Mouse (Mus musculus): Measurements from ENCODE around the gene Sobp. TPM values are rescaled to one million over a fixed set of nuclear protein-coding genes. Genes with fewer than 3 reads are reported as not detected.

Sobp gene
- polyA plus RNA-seq, 1 experiment = 0.36 TPM

DNA sequence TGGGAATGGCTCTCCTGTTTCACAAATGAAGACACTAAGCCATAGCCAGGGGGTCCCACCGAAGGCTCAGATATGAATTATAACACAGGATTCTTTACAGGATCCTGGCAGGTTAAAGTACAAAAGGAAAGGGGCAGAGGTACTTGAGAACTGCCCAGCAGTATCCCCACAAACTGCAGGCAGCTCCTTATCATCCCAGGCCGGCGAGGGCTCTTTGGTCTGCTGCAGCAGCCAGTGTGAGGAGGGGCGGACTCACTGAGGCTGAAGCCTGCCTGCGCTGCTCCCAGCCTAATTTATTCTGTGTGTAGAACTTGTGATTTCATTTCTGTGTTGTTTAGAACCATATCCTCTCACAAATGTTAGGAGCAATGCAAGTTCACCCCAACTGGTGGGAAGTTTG lies 79.8 kb downstream of the Sobp start:
- Histone ChIP-seq H3K36me3 (ENCODE audit: control insufficient read depth, insufficient read depth, low read length, poor library complexity, severe bottlenecking) (no peaks in the 10 kb centered on the region), H3K4me1 (ENCODE audit: control insufficient read depth, insufficient read depth, low read length) (no peaks in the 10 kb centered on the region), H3K9ac (ENCODE audit: low read depth, poor library complexity, severe bottlenecking) (no peak overlapping the region), H3K4me3 (ENCODE audit: low read depth, low read length) (no peak overlapping the region), H3K27me3 (ENCODE audit: control insufficient read depth, insufficient read depth, low read length, poor library complexity, severe bottlenecking) (no peaks in the 10 kb centered on the region), H3K27ac (ENCODE audit: insufficient read depth, low read length) (no peak overlapping the region), H3K9me3 (replicated peaks; ENCODE audit: control insufficient read depth, insufficient read depth, low read length, poor library complexity, severe bottlenecking) (no peaks in the 10 kb centered on the region)
- TF ChIP-seq POLR2A (IDR thresholded peaks at IDR 0.05; ENCODE audit: insufficient read depth, low read length) = no peak
- no peak for TF ChIP-seq EP300 (IDR thresholded peaks at IDR 0.05; ENCODE audit: insufficient read depth, low read depth, low read length)
- no peak for TF ChIP-seq CTCF (IDR thresholded peaks at IDR 0.05; ENCODE audit: low read depth, low read length)

DNA sequence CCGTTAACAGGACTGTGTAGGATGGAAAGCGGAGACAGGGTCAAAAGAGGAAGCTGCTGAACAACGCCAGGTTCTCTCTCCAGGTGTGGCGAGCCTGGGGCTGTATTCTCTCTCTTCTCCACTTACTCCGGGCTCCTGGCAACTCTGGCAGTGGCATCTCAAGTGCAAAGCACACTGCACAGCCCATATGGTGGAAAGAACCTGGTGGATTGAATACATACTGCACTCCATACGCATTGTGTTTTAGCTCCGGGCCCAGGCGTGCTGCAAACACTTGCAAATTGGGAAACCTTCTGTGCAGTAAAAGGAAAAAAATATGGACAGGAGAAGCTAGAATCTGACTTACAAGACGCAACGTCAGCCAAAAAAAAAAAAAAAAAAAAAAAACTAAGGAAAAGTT lies 80.9 kb downstream of the Sobp start:
- Histone ChIP-seq H3K36me3 (ENCODE audit: control insufficient read depth, insufficient read depth, low read length, poor library complexity, severe bottlenecking) (no peaks in the 10 kb centered on the region), H3K4me1 (ENCODE audit: control insufficient read depth, insufficient read depth, low read length) (no peaks in the 10 kb centered on the region), H3K27me3 (ENCODE audit: control insufficient read depth, insufficient read depth, low read length, poor library complexity, severe bottlenecking) (no peaks in the 10 kb centered on the region), H3K9ac (ENCODE audit: low read depth, poor library complexity, severe bottlenecking) (no peak overlapping the region), H3K27ac (ENCODE audit: insufficient read depth, low read length) (no peak overlapping the region), H3K4me3 (ENCODE audit: low read depth, low read length) (no peak overlapping the region), H3K9me3 (replicated peaks; ENCODE audit: control insufficient read depth, insufficient read depth, low read length, poor library complexity, severe bottlenecking) (no peaks in the 10 kb centered on the region)
- TF ChIP-seq POLR2A (IDR thresholded peaks at IDR 0.05; ENCODE audit: insufficient read depth, low read length) (no peak), EP300 (IDR thresholded peaks at IDR 0.05; ENCODE audit: insufficient read depth, low read depth, low read length) (no peak), CTCF (IDR thresholded peaks at IDR 0.05; ENCODE audit: low read depth, low read length) (no peak)

DNA sequence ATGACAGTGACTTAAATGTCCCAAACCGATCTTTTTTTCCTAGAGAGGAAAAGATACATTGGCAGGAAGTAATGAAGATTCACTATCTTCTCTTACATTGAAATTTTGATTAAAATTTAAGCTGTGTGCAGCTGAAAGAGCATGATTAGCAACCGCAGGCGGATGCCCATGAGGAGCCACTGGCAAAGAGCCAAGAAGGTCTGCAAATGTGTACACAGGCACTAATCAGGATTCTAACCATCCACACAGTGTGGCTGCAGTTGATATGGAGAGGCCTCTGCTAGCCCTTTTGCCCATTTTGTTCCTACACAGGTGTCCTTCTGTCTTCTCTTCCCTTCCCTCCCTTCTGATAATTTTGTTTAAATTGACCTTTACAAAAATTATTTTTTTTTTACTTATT lies 84.3 kb downstream of the Sobp start:
- no peaks in the 10 kb centered on the region for H3K9me3 ChIP-seq (replicated peaks; ENCODE audit: control insufficient read depth, insufficient read depth, low read length, poor library complexity, severe bottlenecking)
- H3K9ac ChIP-seq (ENCODE audit: low read depth, poor library complexity, severe bottlenecking) = no peak overlapping the region
- no peak for TF ChIP-seq EP300 (IDR thresholded peaks at IDR 0.05; ENCODE audit: insufficient read depth, low read depth, low read length)
- no peaks in the 10 kb centered on the region for H3K4me1 ChIP-seq (ENCODE audit: control insufficient read depth, insufficient read depth, low read length)
- H3K4me3 ChIP-seq (ENCODE audit: low read depth, low read length) = no peak overlapping the region
- H3K27ac ChIP-seq (ENCODE audit: insufficient read depth, low read length) = no peak overlapping the region
- H3K36me3 ChIP-seq (ENCODE audit: control insufficient read depth, insufficient read depth, low read length, poor library complexity, severe bottlenecking) = no peaks in the 10 kb centered on the region
- H3K27me3 ChIP-seq (ENCODE audit: control insufficient read depth, insufficient read depth, low read length, poor library complexity, severe bottlenecking) = no peaks in the 10 kb centered on the region

DNA sequence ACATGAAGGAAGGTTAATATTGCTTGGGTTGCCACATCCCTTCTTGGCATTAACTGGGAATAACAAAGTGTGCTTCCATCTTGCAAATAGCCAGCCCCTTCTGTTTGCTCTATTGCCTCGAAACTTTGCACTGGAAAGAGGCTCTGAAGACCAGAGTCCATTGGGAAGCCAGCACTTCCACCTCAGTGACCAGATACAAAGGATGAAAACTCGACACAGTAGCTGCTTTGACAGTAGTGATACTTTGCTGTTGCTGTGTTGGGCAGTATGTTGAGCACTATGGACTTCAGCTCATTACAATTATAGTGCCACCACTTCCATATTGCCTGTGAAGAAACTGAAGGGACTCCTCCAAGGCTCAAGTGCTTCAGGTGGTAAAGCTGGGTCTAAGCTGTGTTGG lies 86.9 kb downstream of the Sobp start:
- Histone ChIP-seq H3K36me3 (ENCODE audit: control insufficient read depth, insufficient read depth, low read length, poor library complexity, severe bottlenecking) (no peaks in the 10 kb centered on the region), H3K4me1 (ENCODE audit: control insufficient read depth, insufficient read depth, low read length) (no peaks in the 10 kb centered on the region), H3K9me3 (replicated peaks; ENCODE audit: control insufficient read depth, insufficient read depth, low read length, poor library complexity, severe bottlenecking) (no peaks in the 10 kb centered on the region), H3K27ac (ENCODE audit: insufficient read depth, low read length) (no peak overlapping the region), H3K9ac (ENCODE audit: low read depth, poor library complexity, severe bottlenecking) (no peak overlapping the region), H3K27me3 (ENCODE audit: control insufficient read depth, insufficient read depth, low read length, poor library complexity, severe bottlenecking) (no peaks in the 10 kb centered on the region), H3K4me3 (ENCODE audit: low read depth, low read length) (no peak overlapping the region)
- TF ChIP-seq CTCF (IDR thresholded peaks at IDR 0.05; ENCODE audit: low read depth, low read length) (no peak), EP300 (IDR thresholded peaks at IDR 0.05; ENCODE audit: insufficient read depth, low read depth, low read length) (no peak), POLR2A (IDR thresholded peaks at IDR 0.05; ENCODE audit: insufficient read depth, low read length) (no peak)

DNA sequence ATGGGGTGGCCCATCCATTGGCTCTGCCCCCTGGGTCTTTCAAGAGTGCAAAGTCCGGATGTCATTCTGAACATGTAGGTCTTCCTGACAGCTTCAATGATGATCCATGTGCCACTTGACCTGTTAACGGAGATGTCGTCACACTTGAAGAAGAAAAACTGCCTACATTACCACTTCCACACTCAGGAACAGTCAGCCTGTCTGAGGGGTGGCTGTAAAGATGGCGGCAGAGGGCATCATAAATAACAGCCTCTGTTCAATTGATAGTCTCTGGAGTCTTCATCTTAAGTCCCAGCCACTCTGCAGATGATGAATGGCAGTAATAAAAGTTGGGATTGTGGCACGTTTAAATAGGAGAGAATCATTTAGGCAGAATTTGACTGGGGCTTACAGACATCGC lies 87.4 kb downstream of the Sobp start:
- no peak overlapping the region for H3K4me3 ChIP-seq (ENCODE audit: low read depth, low read length)
- H3K36me3 ChIP-seq (ENCODE audit: control insufficient read depth, insufficient read depth, low read length, poor library complexity, severe bottlenecking) = no peaks in the 10 kb centered on the region
- H3K27ac ChIP-seq (ENCODE audit: insufficient read depth, low read length) = no peak overlapping the region
- H3K9ac ChIP-seq (ENCODE audit: low read depth, poor library complexity, severe bottlenecking) = no peak overlapping the region
- no peaks in the 10 kb centered on the region for H3K4me1 ChIP-seq (ENCODE audit: control insufficient read depth, insufficient read depth, low read length)
- no peaks in the 10 kb centered on the region for H3K27me3 ChIP-seq (ENCODE audit: control insufficient read depth, insufficient read depth, low read length, poor library complexity, severe bottlenecking)
- no peak for TF ChIP-seq POLR2A (IDR thresholded peaks at IDR 0.05; ENCODE audit: insufficient read depth, low read length)
- no peak for TF ChIP-seq EP300 (IDR thresholded peaks at IDR 0.05; ENCODE audit: insufficient read depth, low read depth, low read length)
- no peak for TF ChIP-seq CTCF (IDR thresholded peaks at IDR 0.05; ENCODE audit: low read depth, low read length)
- H3K9me3 ChIP-seq (replicated peaks; ENCODE audit: control insufficient read depth, insufficient read depth, low read length, poor library complexity, severe bottlenecking) = no peaks in the 10 kb centered on the region

DNA sequence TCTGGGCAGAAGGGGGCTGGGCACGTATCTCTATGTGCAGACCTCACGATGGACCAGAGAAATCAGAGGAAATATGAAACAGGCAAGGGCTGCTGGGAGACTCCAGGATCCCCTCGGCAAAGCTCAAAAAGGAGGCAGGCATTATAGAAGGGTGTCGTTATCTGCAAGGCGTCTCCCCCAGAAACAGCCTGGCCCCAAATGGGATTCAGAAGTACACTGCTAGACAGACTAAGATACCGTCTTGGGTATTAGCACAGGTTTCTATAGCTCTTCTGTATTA lies 90.3 kb downstream of the Sobp start:
- H3K27me3 ChIP-seq (ENCODE audit: control insufficient read depth, insufficient read depth, low read length, poor library complexity, severe bottlenecking) = no peaks in the 10 kb centered on the region
- no peak overlapping the region for H3K4me3 ChIP-seq (ENCODE audit: low read depth, low read length)
- no peaks in the 10 kb centered on the region for H3K4me1 ChIP-seq (ENCODE audit: control insufficient read depth, insufficient read depth, low read length)
- no peak overlapping the region for H3K27ac ChIP-seq (ENCODE audit: insufficient read depth, low read length)
- H3K9ac ChIP-seq (ENCODE audit: low read depth, poor library complexity, severe bottlenecking) = no peak overlapping the region
- no peaks in the 10 kb centered on the region for H3K9me3 ChIP-seq (replicated peaks; ENCODE audit: control insufficient read depth, insufficient read depth, low read length, poor library complexity, severe bottlenecking)
- no peak for TF ChIP-seq POLR2A (IDR thresholded peaks at IDR 0.05; ENCODE audit: insufficient read depth, low read length)
- TF ChIP-seq CTCF (IDR thresholded peaks at IDR 0.05; ENCODE audit: low read depth, low read length) = no peak
- no peak for TF ChIP-seq EP300 (IDR thresholded peaks at IDR 0.05; ENCODE audit: insufficient read depth, low read depth, low read length)
- no peaks in the 10 kb centered on the region for H3K36me3 ChIP-seq (ENCODE audit: control insufficient read depth, insufficient read depth, low read length, poor library complexity, severe bottlenecking)
